Mouse (Mus musculus): ENCODE results near the gene Olfr1423.

- no peak for TF ChIP-seq GATA1 (IDR thresholded peaks at IDR 0.05; ENCODE audit: low read length)
- TF ChIP-seq TAL1 (IDR thresholded peaks at IDR 0.05; ENCODE audit: low read length), result no peak
Observed at GRCm38 (mm10) chr19:12012615-12013014, 28.5 kb downstream of the Olfr1423 start.

Measured in erythroblast, embryonic 14.5 days (primary cell).